Mouse (Mus musculus): Measurements from ENCODE around the gene Trim25. TPM values are rescaled to one million over a fixed set of nuclear protein-coding genes. Genes with fewer than 3 reads are reported as not detected.

Trim25 gene
- polyA plus RNA-seq, 1 experiment from 2014 or later: 18.0 TPM

GRCm38 (mm10) chr11:89006404-89006803 lies 7.2 kb downstream of the Trim25 start:
- Histone ChIP-seq H3K4me3 (replicated peaks) (no peak overlapping the region), H3K27ac (no peak overlapping the region), H3K27me3 (no peaks in the 10 kb centered on the region), H3K9ac (no peak overlapping the region), H3K4me2 (no peak overlapping the region), H3K36me3 (peaks cover 84% of the 10 kb centered on the region), H3K4me1 (replicated peaks) (peaks cover 60% of the 10 kb centered on the region), H3K9me3 (replicated peaks) (no peaks in the 10 kb centered on the region)
- ATAC-seq (ENCODE audit: low read depth): no peak
- DNase-seq: no peak

GRCm38 (mm10) chr11:89007582-89007981 lies 8.4 kb downstream of the Trim25 start:
- ATAC-seq (ENCODE audit: low read depth): no peak
- H3K9me3 ChIP-seq (replicated peaks): no peaks in the 10 kb centered on the region
- no peak overlapping the region for H3K9ac ChIP-seq
- H3K36me3 ChIP-seq: peaks cover 89% of the 10 kb centered on the region
- no peak overlapping the region for H3K4me2 ChIP-seq
- WGBS (ENCODE audit: insufficient replicate concordance): 81% methylated on average over 3 of the region's 3 CpGs
- H3K27me3 ChIP-seq: no peaks in the 10 kb centered on the region
- H3K4me3 ChIP-seq (replicated peaks): no peak overlapping the region
- no peak for DNase-seq
- H3K4me1 ChIP-seq (replicated peaks): peaks cover 50% of the 10 kb centered on the region
- H3K27ac ChIP-seq: no peak overlapping the region

- H3K27ac ChIP-seq: no peak overlapping the region
- 84% methylated on average over 9 of the region's 9 CpGs for WGBS (ENCODE audit: insufficient replicate concordance)
- no peaks in the 10 kb centered on the region for H3K27me3 ChIP-seq
- no peak overlapping the region for H3K4me3 ChIP-seq (replicated peaks)
- H3K4me1 ChIP-seq (replicated peaks): peaks cover 35% of the 10 kb centered on the region
- H3K9me3 ChIP-seq (replicated peaks): no peaks in the 10 kb centered on the region
- ATAC-seq (ENCODE audit: low read depth) (no peak), DNase-seq (no peak)
- H3K9ac ChIP-seq: no peak overlapping the region
- peaks cover 97% of the 10 kb centered on the region for H3K36me3 ChIP-seq
- H3K4me2 ChIP-seq: no peak overlapping the region
These were observed 9.9 kb downstream of the Trim25 start for GRCm38 (mm10) chr11:89009066-89009465.

DNA sequence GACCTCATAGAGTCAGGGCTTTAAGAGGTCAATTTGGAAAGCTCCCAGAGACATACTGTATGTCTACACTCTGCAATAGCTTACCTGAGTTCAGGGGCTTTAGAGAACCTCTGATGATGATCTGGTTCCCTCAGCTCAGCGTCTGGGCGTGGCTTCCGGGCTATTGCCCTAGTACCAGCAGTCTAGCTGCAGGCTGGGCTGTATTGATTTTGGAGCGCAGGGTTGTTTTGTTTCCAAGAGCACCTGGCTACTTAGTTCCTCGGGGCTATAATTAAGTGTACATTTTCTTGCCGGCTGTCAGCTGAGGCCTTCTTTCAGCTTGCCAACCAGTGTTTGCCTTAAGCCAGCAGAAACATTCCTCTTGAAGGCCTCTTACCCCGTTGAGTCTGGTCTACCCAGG lies 10.3 kb downstream of the Trim25 start:
- peaks cover 99% of the 10 kb centered on the region for H3K36me3 ChIP-seq
- ATAC-seq (ENCODE audit: low read depth) (0 out of 2 replicates have a peak, but pooled peaks have one; percentile 25), DNase-seq (no peak)
- H3K9me3 ChIP-seq (replicated peaks): no peaks in the 10 kb centered on the region
- no peak overlapping the region for H3K27ac ChIP-seq
- H3K27me3 ChIP-seq: no peaks in the 10 kb centered on the region
- H3K4me3 ChIP-seq (replicated peaks): no peak overlapping the region
- H3K9ac ChIP-seq: no peak overlapping the region
- H3K4me2 ChIP-seq: no peak overlapping the region
- 77% methylated on average over 7 of the region's 7 CpGs for WGBS (ENCODE audit: insufficient replicate concordance)
- peaks cover 31% of the 10 kb centered on the region for H3K4me1 ChIP-seq (replicated peaks)

DNA sequence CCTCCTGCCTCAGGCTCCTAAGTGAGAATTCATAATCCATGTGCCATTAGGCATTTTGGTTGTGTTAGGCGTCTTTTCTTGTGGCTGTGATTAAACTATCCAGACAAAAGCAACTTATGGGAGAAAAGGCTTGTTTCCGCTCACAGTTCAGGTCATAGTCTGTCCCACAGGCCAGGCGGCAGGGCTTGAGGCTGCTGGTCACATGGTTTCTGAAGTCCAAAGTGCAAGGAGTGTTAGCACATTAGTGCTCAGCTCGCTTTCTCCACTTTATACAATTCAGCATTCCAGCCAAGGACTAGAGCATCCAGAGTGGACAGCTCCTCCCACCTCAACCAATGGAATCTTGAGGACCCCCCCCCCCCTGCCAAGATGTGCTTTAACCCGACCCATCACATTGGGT lies 13.1 kb downstream of the Trim25 start:
- H3K27ac ChIP-seq: no peak overlapping the region
- peaks cover 41% of the 10 kb centered on the region for H3K4me1 ChIP-seq (replicated peaks)
- no peaks in the 10 kb centered on the region for H3K9me3 ChIP-seq (replicated peaks)
- H3K9ac ChIP-seq: no peak overlapping the region
- WGBS (ENCODE audit: insufficient replicate concordance): 74% methylated on average over 5 of the region's 5 CpGs
- peaks cover 98% of the 10 kb centered on the region for H3K36me3 ChIP-seq
- DNase-seq (no peak), ATAC-seq (ENCODE audit: low read depth) (no peak)
- H3K4me2 ChIP-seq: no peak overlapping the region
- H3K27me3 ChIP-seq: no peaks in the 10 kb centered on the region
- no peak overlapping the region for H3K4me3 ChIP-seq (replicated peaks)

- Histone ChIP-seq H3K27me3 (no peaks in the 10 kb centered on the region), H3K4me2 (peak overlapping the region; percentile 54), H3K27ac (peak overlapping the region; percentile 84), H3K4me3 (replicated peaks) (peak overlapping the region; percentile 22), H3K9me3 (replicated peaks) (no peaks in the 10 kb centered on the region), H3K36me3 (peaks cover 82% of the 10 kb centered on the region), H3K4me1 (replicated peaks) (peaks cover 72% of the 10 kb centered on the region), H3K9ac (peak overlapping the region; percentile 37)
- WGBS (ENCODE audit: insufficient replicate concordance): 27% methylated on average over 9 of the region's 9 CpGs
- DNase-seq: peak; percentile 68
- peak; percentile 90 for ATAC-seq (ENCODE audit: low read depth)
These were observed 18.5 kb downstream of the Trim25 start for GRCm38 (mm10) chr11:89017514-89018182.

GRCm38 (mm10) chr11:89020681-89021305 lies 21.6 kb downstream of the Trim25 start:
- H3K4me2 ChIP-seq: no peak overlapping the region
- H3K36me3 ChIP-seq: peaks cover 51% of the 10 kb centered on the region
- H3K27me3 ChIP-seq: no peaks in the 10 kb centered on the region
- no peak overlapping the region for H3K4me3 ChIP-seq (replicated peaks)
- H3K9ac ChIP-seq: no peak overlapping the region
- peaks cover 88% of the 10 kb centered on the region for H3K4me1 ChIP-seq (replicated peaks)
- no peaks in the 10 kb centered on the region for H3K9me3 ChIP-seq (replicated peaks)
- DNase-seq (no peak), ATAC-seq (ENCODE audit: low read depth) (no peak)
- WGBS (ENCODE audit: insufficient replicate concordance): 66% methylated on average over 9 of the region's 9 CpGs
- peak overlapping the region; percentile 8; the same call in 1 of the 2 replicates for H3K27ac ChIP-seq

DNA sequence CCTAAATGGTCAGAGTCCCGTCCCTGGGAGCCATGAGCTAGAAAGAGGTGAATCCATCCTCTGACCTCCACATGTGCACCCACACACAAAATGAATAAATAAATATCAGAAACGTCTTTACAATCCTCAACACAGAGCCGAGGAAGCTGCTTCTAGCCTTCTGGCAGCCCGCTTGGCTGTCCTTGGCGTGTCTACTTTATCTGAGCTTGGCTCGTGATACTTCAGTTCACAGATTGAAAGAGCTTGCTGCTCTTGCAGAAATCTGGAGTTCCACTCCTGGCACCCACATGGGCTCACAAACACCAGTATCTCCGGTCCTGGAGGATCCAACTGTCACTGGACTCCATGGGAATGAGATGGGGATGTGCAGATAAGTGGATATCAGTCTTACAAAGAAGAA lies 22.5 kb downstream of the Trim25 start:
- Histone ChIP-seq H3K4me2 (no peak overlapping the region; the same call in 1 of the 2 replicates), H3K9me3 (replicated peaks) (no peaks in the 10 kb centered on the region), H3K4me3 (replicated peaks) (no peak overlapping the region), H3K4me1 (replicated peaks) (peaks cover 89% of the 10 kb centered on the region), H3K27ac (peak overlapping the region; percentile 56), H3K27me3 (no peaks in the 10 kb centered on the region), H3K36me3 (peaks cover 42% of the 10 kb centered on the region), H3K9ac (no peak overlapping the region; the same call in 1 of the 2 replicates)
- DNase-seq (no peak), ATAC-seq (ENCODE audit: low read depth) (no peak)
- 49% methylated on average over 7 of the region's 7 CpGs for WGBS (ENCODE audit: insufficient replicate concordance)

GRCm38 (mm10) chr11:89022120-89022731 lies 23.1 kb downstream of the Trim25 start:
- Histone ChIP-seq H3K4me1 (replicated peaks) (peaks cover 84% of the 10 kb centered on the region), H3K4me2 (no peak overlapping the region; the same call in 1 of the 2 replicates), H3K27me3 (no peaks in the 10 kb centered on the region), H3K27ac (peak overlapping the region; percentile 56), H3K4me3 (replicated peaks) (no peak overlapping the region), H3K9ac (no peak overlapping the region), H3K36me3 (peaks cover 38% of the 10 kb centered on the region), H3K9me3 (replicated peaks) (no peaks in the 10 kb centered on the region)
- no peak for ATAC-seq (ENCODE audit: low read depth)
- no peak for DNase-seq
- WGBS (ENCODE audit: insufficient replicate concordance): 20% methylated on average over 8 of the region's 8 CpGs

DNA sequence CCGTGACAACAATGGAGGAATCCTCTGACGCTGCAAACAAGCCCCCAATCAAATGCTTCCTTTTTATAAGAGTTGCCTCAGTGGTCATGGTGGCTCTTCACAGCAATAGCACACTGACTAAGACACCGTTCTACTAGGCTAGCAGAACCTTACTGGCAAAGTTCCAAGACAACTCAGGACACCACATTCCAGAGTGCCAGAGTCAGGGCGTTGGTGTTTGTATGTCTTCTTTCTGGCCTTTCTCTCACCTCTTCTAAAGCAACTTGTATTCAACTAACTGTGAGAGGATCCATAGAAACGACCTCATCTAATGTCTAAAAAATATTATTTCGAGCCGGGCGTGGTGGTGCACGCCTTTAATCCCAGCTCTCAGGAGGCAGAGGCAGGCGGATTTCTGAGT lies 24.3 kb downstream of the Trim25 start:
- Histone ChIP-seq H3K9me3 (replicated peaks) (no peaks in the 10 kb centered on the region), H3K27me3 (no peaks in the 10 kb centered on the region), H3K4me3 (replicated peaks) (no peak overlapping the region), H3K36me3 (peaks cover 26% of the 10 kb centered on the region), H3K27ac (peak overlapping the region; percentile 54), H3K4me2 (no peak overlapping the region), H3K9ac (no peak overlapping the region), H3K4me1 (replicated peaks) (peaks cover 82% of the 10 kb centered on the region)
- ATAC-seq (ENCODE audit: low read depth) (no peak), DNase-seq (no peak)
- WGBS (ENCODE audit: insufficient replicate concordance): 75% methylated on average over 10 of the region's 10 CpGs

GRCm38 (mm10) chr11:89024181-89024881 lies 25.2 kb downstream of the Trim25 start:
- no peak for DNase-seq
- 54% methylated on average over 11 of the region's 11 CpGs for WGBS (ENCODE audit: insufficient replicate concordance)
- Histone ChIP-seq H3K4me1 (replicated peaks) (peaks cover 82% of the 10 kb centered on the region), H3K4me3 (replicated peaks) (no peak overlapping the region), H3K9ac (no peak overlapping the region), H3K36me3 (peaks cover 19% of the 10 kb centered on the region), H3K4me2 (0 out of 2 replicates have a peak overlapping the region, but pooled peaks have one; percentile 25), H3K9me3 (replicated peaks) (no peaks in the 10 kb centered on the region), H3K27ac (peak overlapping the region; percentile 54), H3K27me3 (no peaks in the 10 kb centered on the region)
- ATAC-seq (ENCODE audit: low read depth): peak; percentile 59

Data from liver, embryonic 13.5 days (tissue).